Mouse (Mus musculus) gastrocnemius, adult 18-20 months (tissue): ENCODE results near the gene Stxbp1. TPM values are rescaled to one million over a fixed set of nuclear protein-coding genes. Genes with fewer than 3 reads are reported as not detected.

Source experiments
- DNase-seq: peaks from one replicate; pipeline ENCODE4 v3.0.0; 2021; ENCODE audit warnings: low spot score
- total RNA-seq, 2 experiments: library from RNA; stranded (reverse); gene quantifications; 2 replicates each; pipeline ENCODE4 v1.2.3; 2021

Stxbp1 gene
- total RNA-seq, 2 experiments from 2014 or later, result 1.9 to 6.0 TPM

GRCm38 (mm10) chr2:32757056-32757845 is 89.8 kb downstream of the Stxbp1 start, which contains the start of gene Tor2a:
TSS of gene Tor2a (plus strand) at chr2:32757234.
- peak; percentile 98 for DNase-seq

DNA sequence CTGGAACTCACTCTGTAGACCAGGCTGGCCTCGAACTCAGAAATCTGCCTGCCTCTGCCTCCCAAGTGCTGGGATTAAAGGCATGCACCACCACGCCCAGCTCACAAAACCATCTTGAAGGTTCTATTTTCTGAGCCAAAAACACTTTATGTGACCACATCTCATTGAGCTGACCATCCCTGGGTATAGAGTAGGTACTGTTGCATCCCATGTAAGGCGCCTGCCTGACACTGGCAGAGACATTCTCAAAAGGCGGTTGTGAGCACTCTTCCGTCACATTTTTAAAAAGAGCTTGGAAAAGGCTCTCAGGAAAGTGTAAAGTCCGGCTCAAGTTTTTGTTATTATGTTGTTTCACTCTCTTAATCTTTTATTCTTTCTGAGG is 90.4 kb downstream of the Stxbp1 start:
- no peak for DNase-seq

DNA sequence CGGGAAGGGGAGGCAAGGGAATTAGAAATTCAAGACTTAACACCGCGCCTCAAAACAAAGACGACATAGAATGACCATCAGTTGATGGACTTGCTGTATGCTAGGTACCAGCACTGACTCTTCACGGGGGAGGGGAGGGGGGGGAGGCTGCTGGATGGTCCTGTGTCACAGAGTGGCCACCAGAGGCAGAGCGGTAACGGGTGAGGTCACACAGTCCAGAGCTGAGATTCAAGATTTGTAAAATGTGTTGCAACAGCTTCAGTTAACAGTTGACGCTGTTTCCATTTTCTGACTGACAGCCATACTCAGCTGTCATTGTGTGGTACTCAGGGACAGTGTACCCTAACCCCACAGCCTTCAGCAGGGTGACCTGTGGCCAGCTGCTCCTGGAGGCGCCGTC is 94.9 kb downstream of the Stxbp1 start:
- DNase-seq, result no peak

GRCm38 (mm10) chr2:32751665-32752033 is 95.4 kb downstream of the Stxbp1 start:
- no peak for DNase-seq

GRCm38 (mm10) chr2:32750887-32751664 is 96.0 kb downstream of the Stxbp1 start:
- DNase-seq, result no peak

GRCm38 (mm10) chr2:32750199-32750598 is 96.8 kb downstream of the Stxbp1 start:
- DNase-seq, result no peak

DNA sequence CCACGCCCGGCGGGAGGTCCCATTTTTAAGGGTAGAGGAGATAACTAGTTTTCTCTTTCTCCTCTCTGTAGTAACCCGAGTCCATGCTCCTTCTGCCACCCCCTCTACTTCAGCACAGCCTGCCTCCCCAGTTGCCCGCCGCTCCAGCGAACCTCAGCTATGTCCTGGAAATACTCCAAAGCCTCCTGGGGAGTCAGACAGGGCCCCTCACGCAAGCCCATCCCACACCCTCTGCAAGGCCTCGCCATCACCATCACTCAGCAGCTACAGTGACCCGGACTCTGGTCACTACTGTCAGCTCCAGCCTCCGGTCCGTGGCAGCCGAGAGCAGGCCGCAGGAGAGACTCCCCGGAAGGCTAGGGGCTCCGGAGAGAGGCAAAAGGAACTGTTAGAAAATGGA is 98.0 kb downstream of the Stxbp1 start:
- no peak for DNase-seq

DNA sequence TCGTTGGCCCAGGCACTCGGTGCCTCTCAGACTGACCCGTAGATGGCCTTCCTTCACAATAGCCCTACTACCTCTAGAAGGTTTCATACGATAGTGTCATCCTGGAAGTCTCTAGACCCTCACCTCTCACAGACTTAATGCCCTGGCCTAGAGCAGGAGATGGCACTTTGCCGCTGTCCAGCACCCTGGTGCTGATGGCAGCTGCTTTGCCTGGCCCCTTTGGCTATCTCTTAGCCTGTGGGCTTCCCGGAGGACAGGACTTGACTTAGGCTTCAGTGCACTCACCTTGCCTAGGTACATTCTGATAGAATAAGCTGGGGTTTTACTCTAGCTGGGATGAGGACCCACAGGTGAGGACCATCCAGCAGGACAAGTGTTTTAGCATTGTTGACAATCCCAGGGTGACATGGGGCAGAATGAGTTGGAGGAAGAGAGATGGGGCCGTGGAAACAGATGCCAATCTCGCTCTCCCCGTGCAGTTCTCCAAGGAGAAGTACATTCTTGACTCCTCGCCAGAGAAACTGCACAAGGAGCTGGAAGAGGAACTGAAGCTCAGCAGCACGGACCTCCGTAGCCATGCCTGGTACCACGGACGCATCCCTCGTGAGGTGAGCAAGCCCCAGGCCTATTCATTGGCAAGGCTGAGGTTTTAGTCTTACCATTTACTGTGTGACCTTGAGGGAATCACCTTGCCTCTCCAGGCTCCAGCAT is 102.6 kb downstream of the Stxbp1 start:
- no peak for DNase-seq

- DNase-seq, result no peak
Observed at GRCm38 (mm10) chr2:32742173-32742531, 104.9 kb downstream of the Stxbp1 start.

DNA sequence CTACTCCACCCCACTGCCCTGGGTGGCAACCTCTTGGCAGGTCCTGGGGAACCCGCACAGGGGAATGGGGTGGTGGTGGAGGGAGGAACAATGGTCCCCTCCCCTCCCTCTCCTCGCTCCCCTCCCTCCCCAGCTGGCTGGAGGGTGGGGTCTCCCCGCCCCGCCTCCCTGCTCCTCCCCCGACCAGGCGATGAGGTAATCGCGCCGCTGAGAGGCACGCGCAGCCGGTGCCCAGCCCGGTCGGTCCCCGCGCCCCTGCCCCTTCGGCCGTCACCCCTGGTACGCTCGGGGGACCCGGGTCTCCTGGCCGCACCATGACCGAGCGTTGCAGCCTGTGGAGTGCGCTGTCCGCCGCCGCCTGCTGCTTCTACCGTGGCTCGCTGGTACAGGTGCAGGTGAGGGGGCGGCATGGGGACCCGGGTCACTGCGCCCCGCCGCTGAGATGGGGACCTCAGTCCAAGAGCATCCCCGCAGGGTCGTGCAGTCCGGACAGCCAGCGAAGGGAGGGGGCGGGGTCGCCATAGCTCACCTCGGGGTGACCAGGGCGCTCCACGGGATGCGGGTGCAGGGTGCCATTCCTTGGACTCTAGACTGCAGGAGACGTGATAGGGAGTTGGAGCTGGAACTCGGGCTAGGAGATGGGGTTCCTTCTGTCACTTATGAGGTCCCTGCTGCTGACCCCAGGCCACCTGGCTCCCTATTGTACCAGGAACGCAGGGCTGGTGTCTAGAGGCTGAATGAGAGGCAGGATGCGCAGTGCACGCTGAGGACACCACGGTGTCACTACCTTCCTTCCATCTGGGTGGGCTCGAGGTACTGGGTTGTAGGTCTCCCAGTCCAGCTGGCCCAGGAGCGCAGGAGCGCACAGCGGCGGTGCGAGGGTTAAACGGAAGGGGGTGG is 105.5 kb downstream of the Stxbp1 start:
- DNase-seq, result no peak

DNA sequence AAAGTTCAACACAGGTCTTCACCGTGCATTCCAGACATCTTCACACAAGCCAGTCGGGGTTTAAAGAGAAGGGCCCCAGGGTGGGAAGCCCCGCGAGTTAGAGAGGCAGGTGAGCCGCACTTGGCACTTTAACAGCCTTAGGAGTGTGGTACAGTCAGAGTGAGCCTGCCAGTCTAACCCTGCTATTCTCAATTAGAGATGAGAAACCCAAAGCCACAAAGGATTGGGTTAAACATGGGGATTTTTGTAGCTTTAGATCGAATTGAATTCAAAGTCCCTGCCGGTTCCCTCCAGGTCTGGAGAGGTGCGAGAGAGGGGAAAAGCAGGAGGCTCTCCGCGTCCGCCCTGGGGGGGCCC is 106.2 kb downstream of the Stxbp1 start, which contains the start of gene 6330409D20Rik:
Gene 6330409D20Rik, minus strand, starts transcription at position 101 of the 357 bp plus-strand sequence.
- DNase-seq, result no peak

DNA sequence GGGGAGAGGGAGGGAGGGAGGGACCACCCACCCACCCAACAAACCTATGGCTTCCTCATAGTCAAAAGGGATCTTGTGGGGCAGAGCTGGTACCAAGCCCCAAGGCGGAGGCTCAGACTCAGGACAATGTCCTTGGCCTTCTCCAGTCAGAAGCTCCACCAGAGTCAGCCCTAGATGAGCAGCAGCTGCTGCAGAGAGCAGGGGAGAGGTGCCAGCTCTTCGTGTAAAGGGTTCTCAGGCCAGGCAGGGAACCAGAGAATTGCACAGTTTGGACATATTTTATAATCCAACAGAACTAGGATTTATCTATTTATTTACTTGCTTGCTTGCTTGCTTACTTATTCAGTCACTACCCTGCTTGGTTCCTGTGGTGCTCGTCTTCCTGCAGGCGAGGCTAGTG is 107.7 kb downstream of the Stxbp1 start:
- DNase-seq, result no peak

Other genes starting within 250 kb of the Stxbp1 start
- 10 to 100 TPM; 47.0 to 52.2 TPM for gene St6galnac6, start 247.5 kb downstream of the Stxbp1 start, total RNA-seq
- gene Ak1, start 225.5 kb downstream of the Stxbp1 start, total RNA-seq, result 1,000 to 10,000 TPM; 1,543 to 1,586 TPM
- 10 to 100 TPM; 21.1 to 34.1 TPM for gene Eng, start 200.7 kb downstream of the Stxbp1 start, total RNA-seq
- gene Fpgs, start 143.1 kb downstream of the Stxbp1 start, total RNA-seq, result 1 to 10 TPM; 4.8 to 5.4 TPM
- 10 to 100 TPM; 19.3 to 19.9 TPM for gene Cdk9, start 134.2 kb downstream of the Stxbp1 start, total RNA-seq
- 1 to 10 TPM; 5.7 to 7.3 TPM for gene Sh2d3c, start 126.2 kb downstream of the Stxbp1 start, total RNA-seq
- gene 6330409D20Rik, start 106.2 kb downstream of the Stxbp1 start, total RNA-seq, result not detected
- gene Tor2a, start 90.0 kb downstream of the Stxbp1 start, total RNA-seq, result 1 to 10 TPM; 4.1 to 4.8 TPM
- under 1 TPM in 1 of 2 experiments, not detected in 1; 0.09 TPM for gene Ttc16, start 71.6 kb downstream of the Stxbp1 start, total RNA-seq
- gene Ptrh1, start 71.5 kb downstream of the Stxbp1 start, total RNA-seq, result 1 to 10 TPM; 1.2 to 1.6 TPM
- gene Cfap157, start 62.8 kb downstream of the Stxbp1 start, total RNA-seq, result not detected
- 1 to 10 TPM; 4.8 to 8.2 TPM for gene Fam129b, start 28.9 kb upstream of the Stxbp1 start, total RNA-seq
- gene Rpl12, start 114.3 kb upstream of the Stxbp1 start, total RNA-seq, result 10 to 100 TPM; 78.4 to 90.0 TPM
- 10 to 100 TPM; 11.5 to 13.5 TPM for gene Lrsam1, start 114.4 kb upstream of the Stxbp1 start, total RNA-seq
- 10 to 100 TPM; 11.4 to 13.1 TPM for gene Slc2a8, start 134.8 kb upstream of the Stxbp1 start, total RNA-seq